Mouse (Mus musculus): ENCODE measurements at regions not wholly inside any gene's neighbourhood (a gene's known extent, or its start where the extent isn't known, plus 50 kb on each side); places are given as distances from the start of the nearest gene placed in this dataset.

DNA sequence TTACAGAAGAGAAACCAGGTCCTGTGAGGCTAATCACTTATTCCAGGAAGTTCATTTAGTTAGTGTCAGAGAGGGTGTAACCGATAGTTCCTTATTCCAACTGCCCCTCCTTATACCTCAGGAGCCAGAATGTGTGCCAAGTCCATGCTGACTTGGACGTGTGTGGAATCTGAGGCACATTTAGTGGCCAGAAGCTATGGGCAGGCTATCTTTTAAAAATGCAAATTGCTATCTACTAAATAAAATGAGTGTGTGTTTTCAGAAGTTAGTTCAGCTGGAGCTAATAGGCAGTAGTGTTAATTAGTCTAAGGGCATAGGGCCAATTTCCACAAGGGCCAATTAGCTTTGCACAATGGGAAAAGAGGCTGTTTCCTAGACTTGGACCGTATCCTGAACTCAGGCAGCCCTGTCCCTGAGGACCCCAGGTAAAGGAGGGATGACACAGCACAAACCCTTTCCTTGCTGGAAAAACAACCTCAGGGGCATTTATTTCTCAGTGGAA lies 168.5 kb downstream of the Icos start:
- no peak for TF ChIP-seq CHD2 (IDR thresholded peaks at IDR 0.05; ENCODE audit: low read depth, low read length)
- no peak for TF ChIP-seq MAFK (IDR thresholded peaks at IDR 0.05; ENCODE audit: insufficient read depth, low read depth, low read length)
- no peak for TF ChIP-seq ZC3H11A (IDR thresholded peaks at IDR 0.05; ENCODE audit: borderline replicate concordance, low read depth, low read length)

Data from ES-E14 (cell line).